Mouse (Mus musculus) olfactory bulb, adult 2 months (tissue): ENCODE measurements around the gene Neurl1a. TPM values are rescaled to one million over a fixed set of nuclear protein-coding genes. Genes with fewer than 3 reads are reported as not detected.
A peak's percentile ranks its signal among the peaks of the same experiment; 100 is the strongest.
"Not testable (repeated sequence)": the region's sequence is repeated elsewhere in the genome, so short reads cannot be mapped to it uniquely, and the experiment has no call there.

ENCODE experiments used
- H3K27ac ChIP-seq: fragments of 200-500 bp; 2 replicates; pipeline ENCODE4 v1.5.1; 2012; ENCODE audit warnings: low read depth, low read length; ENCODE audit not compliant: insufficient read depth
- H3K4me1 ChIP-seq: fragments of 200-500 bp; 2 replicates; pipeline ENCODE4 v1.6.1; 2012; ENCODE audit warnings: low read length; ENCODE audit not compliant: control insufficient read depth, insufficient read depth
- H3K4me3 ChIP-seq: fragments of 200-500 bp; 2 replicates; pipeline ENCODE4 v1.5.1; 2012; ENCODE audit warnings: mild to moderate bottlenecking, low read depth, low read length, moderate library complexity; ENCODE audit not compliant: insufficient read depth
- CTCF ChIP-seq: fragments of 200-500 bp; IDR thresholded peaks from 2 replicates; pipeline ENCODE4 v1.5.1; 2012; ENCODE audit warnings: low read depth, mild to moderate bottlenecking, low read length, moderate library complexity; ENCODE audit not compliant: insufficient read depth
- POLR2A ChIP-seq: fragments of 200-500 bp; IDR thresholded peaks from 2 replicates; pipeline ENCODE4 v1.6.1; 2012; ENCODE audit warnings: mild to moderate bottlenecking, low read depth, low read length, moderate library complexity; ENCODE audit not compliant: insufficient read depth
- WGBS: fragments of 180-500 bp; shearing (Covaris S2); methylation state at CpG from one replicate; pipeline ENCODE4 v1.1.7; 2018; 5-methylcytosine and 5-hydroxymethylcytosine counted together
- polyA plus RNA-seq: library from polyadenylated mRNA; stranded (reverse); fragments of >200 nt; gene quantifications from 2 replicates; pipeline ENCODE4 v1.2.4, GENCODE M21; 2012; ENCODE audit warnings: low replicate concordance; ENCODE audit not compliant: missing spikeins, insufficient read depth, insufficient read length

The Neurl1a gene
- not detected in 2 replicates for polyA plus RNA-seq

- TF ChIP-seq CTCF (no peak), POLR2A (no peak)
- Histone ChIP-seq H3K4me3 (peak within 1 kb of the TSS; percentile 69), H3K4me1 (peaks cover 7% of the 10 kb centered on the region), H3K27ac (no peak within 1 kb of the TSS)
- 1% methylated on average over 97 of the region's 98 CpGs for WGBS
Measured at GRCm38 (mm10) chr19:47178431-47179271, at the start of gene Neurl1a. Gene Neurl1a (plus strand): TSS chr19:47178820.

GRCm38 (mm10) chr19:47128835-47129234 is 49.8 kb upstream of the Neurl1a start:
- H3K4me1 ChIP-seq: peaks cover 35% of the 10 kb centered on the region
- no peak for TF ChIP-seq CTCF
- TF ChIP-seq POLR2A: no peak
- H3K27ac ChIP-seq: no peak overlapping the region
- no peak overlapping the region for H3K4me3 ChIP-seq
- 62% methylated on average over 11 of the region's 11 CpGs for WGBS

DNA sequence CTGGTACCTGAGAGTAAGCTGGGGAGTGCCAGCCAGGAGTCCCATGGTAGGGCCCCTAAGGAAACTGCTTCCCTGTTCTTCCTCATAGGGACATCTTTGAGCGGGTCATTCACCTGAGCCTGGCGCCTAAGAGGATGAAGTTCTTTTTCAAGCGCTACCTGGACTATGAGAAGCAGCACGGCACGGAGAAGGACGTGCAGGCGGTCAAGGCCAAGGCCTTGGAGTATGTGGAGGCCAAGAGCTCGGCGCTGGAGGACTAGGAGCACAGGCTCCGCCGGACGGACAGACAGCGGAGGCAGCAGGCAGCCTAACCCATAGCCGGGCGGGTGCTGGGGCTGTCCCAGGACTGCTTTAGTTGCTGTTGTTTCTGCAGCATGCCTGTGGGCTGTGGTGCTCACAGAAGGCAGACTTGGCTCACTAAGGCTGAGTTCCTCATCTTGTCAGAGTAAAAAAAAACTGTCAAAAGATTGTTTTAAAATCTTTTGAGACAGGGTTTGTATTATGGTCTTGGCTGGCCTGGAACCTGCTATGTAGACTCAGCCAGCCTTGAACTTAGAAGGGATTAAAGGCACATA is 48.0 kb upstream of the Neurl1a start:
- 94% methylated on average over 15 of the region's 15 CpGs for WGBS
- TF ChIP-seq CTCF: no peak
- TF ChIP-seq POLR2A: no peak
- H3K27ac ChIP-seq: no peak overlapping the region
- H3K4me1 ChIP-seq: peaks cover 35% of the 10 kb centered on the region
- no peak overlapping the region for H3K4me3 ChIP-seq

GRCm38 (mm10) chr19:47133161-47133560 is 45.5 kb upstream of the Neurl1a start:
- H3K27ac ChIP-seq: no peak overlapping the region
- no peak overlapping the region for H3K4me3 ChIP-seq
- peaks cover 38% of the 10 kb centered on the region for H3K4me1 ChIP-seq
- 87% methylated on average over 7 of the region's 7 CpGs for WGBS
- no peak for TF ChIP-seq POLR2A
- TF ChIP-seq CTCF: no peak

DNA sequence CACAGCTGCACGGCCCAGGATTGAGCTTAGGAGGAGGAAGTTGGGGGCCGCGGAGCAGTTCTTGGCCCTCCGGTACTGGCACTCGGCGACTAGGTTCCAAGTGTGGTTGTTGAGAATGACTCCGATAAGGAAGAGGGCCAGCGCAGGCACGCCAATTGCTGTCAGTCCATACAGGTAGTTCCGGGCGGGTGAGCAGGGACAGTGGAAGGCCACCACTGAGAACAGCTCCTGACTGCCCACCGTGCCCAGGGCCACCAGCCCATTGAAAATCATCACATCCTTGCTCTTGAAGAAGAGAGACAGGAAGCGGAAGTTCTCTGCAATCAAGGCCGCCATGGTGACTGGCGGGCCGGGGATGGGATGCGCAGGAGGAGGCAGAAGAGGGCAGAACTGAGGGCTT is 43.1 kb upstream of the Neurl1a start:
- H3K4me3 ChIP-seq: no peak overlapping the region
- WGBS: 91% methylated on average over 17 of the region's 17 CpGs
- no peak overlapping the region for H3K27ac ChIP-seq
- peaks cover 41% of the 10 kb centered on the region for H3K4me1 ChIP-seq
- TF ChIP-seq POLR2A: no peak
- TF ChIP-seq CTCF: no peak

- TF ChIP-seq CTCF (no peak), POLR2A (no peak)
- Histone ChIP-seq H3K4me3 (no peak overlapping the region), H3K27ac (no peak overlapping the region), H3K4me1 (peaks cover 41% of the 10 kb centered on the region)
- WGBS: 89% methylated on average over 5 of the region's 5 CpGs
Measured at GRCm38 (mm10) chr19:47136170-47136569, 42.5 kb upstream of the Neurl1a start.

GRCm38 (mm10) chr19:47137051-47137581 is 41.5 kb upstream of the Neurl1a start:
- no peak for TF ChIP-seq POLR2A
- no peak for TF ChIP-seq CTCF
- Histone ChIP-seq H3K4me3 (peak overlapping the region; percentile 55), H3K27ac (peak overlapping the region; percentile 43; the same call in 1 of the 2 replicates), H3K4me1 (peaks cover 41% of the 10 kb centered on the region)
- 30% methylated on average over 6 of the region's 6 CpGs for whole genome bisulfite sequencing

DNA sequence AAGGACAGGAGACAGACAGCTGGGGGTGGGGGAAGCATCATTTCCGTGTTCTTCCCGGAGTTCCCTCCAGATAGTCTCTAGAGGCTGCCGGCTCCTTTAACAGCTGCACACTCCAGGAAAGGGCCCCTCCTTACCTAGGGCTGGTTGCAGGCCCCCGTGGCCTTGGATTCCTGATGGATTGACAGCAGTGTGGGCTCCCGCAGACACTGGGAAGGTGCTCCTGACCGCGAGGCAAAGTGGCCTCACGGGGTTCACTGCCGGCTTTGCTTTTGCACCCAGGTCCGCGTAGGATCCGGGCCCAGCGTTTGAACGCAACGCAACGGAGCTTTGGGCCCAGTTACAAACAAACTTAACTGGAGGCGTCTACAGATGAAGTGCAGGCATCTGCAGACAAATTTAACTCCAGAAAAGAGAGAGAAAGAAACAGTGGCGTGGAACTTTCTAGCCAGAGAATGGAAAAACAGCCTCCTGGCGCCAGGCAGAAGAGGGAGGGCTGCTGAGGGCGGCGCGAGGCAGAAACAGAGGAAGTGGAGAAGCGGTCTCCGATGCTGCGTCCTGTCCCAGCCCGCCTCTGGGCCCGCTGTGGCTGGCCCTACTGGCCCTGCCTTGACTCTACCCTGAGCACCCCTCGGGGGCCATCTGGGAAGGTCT is 40.7 kb upstream of the Neurl1a start, which contains the start of gene Calhm2:
Gene Calhm2, minus strand, starts transcription at position 524 of the 651 bp plus-strand sequence.
- peaks cover 41% of the 10 kb centered on the region for H3K4me1 ChIP-seq
- TF ChIP-seq CTCF (no peak), POLR2A (peak; percentile 33; the same call in 1 of the 2 replicates)
- peak within 1 kb of the TSS; percentile 43 for H3K27ac ChIP-seq

DNA sequence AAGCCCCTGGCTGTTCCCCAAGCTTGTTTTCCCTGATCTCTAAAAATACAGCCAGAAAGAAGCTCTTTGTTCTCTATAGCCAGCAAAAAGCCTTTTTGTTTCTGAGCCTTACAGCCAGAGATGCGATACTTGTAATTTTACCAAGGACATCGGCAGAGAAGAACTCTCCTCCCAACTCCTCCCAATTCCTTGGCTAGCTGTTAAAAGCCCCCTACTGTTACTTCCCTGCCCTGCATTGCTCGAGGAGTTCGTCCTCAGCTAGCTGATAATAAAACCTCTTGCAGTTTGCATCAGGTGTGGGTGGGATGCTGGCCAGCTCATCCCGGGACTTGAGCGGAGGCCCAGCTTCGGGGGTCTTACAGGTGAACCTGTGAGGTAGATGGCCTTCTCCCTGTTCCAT is 39.0 kb upstream of the Neurl1a start:
- peaks cover 41% of the 10 kb centered on the region for H3K4me1 ChIP-seq
- WGBS: 31% methylated on average over 7 of the region's 7 CpGs
- not testable (repeated sequence) for H3K27ac ChIP-seq, H3K4me3 ChIP-seq

More for the DNA sequence above, 40.7 kb upstream of the Neurl1a start, which contains the start of gene Calhm2:
- 8% methylated on average over 28 of the region's 28 CpGs for WGBS
- peak within 1 kb of the TSS; percentile 55 for H3K4me3 ChIP-seq
